In the genomic region with DNA sequence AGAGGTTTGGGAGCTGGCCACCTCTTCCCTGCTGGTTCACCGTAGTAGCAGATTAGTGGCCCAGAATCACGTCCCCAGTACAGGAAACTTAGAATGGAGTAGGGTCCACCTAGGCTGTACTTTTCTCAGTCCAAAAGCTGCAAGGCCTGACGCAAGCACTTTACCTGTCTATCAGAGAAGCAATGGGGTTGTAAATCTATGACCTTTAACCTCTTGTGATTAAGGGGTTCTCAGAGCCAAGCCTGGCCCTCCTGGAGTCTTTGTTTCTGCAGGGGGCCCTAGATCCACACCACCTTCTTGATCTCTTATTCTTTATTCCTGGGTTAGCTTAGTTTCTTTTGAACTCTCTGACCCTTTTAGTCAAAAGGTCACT, we compare ENCODE assay signal across 10 mouse cellular contexts. TPM values are rescaled to one million over a fixed set of nuclear protein-coding genes. Genes with fewer than 3 reads are reported as not detected.
DNase-seq lines count a peak whose midpoint lies in the region; ATAC-seq lines count a peak whose summit lies in the region.
"Had no signal": no experiment of that assay in that cellular context is flagged by ENCODE, and none has a peak within 500 bp of the region (broad histone marks: within the 10 kb centered on the region; RNA-seq: fewer than 3 reads in every experiment).

No protein-coding gene starts in this region.

- peak overlapping the region; percentile 63 for H3K4me3 ChIP-seq in lung, embryonic 15.5 days
- peak overlapping the region; percentile 76 for H3K4me3 ChIP-seq in limb, embryonic 15.5 days

- H3K36me3 ChIP-seq in lung, embryonic 15.5 days, result peaks cover 11% of the 10 kb centered on the region; the same call in 1 of the 2 replicates
- no peaks in the 10 kb centered on the region; the same call in 1 of the 2 replicates for H3K36me3 ChIP-seq in limb, embryonic 15.5 days

- peak overlapping the region; percentile 86 for H3K4me2 ChIP-seq in lung, embryonic 15.5 days
- H3K4me2 ChIP-seq in limb, embryonic 15.5 days, result peak overlapping the region; percentile 93

- H3K9ac ChIP-seq in lung, embryonic 15.5 days, result peak overlapping the region; percentile 75
- peak overlapping the region; percentile 71 for H3K9ac ChIP-seq in limb, embryonic 15.5 days

- peak; percentile 72 for DNase-seq in embryo, embryonic 10.5 days (ENCODE audit: low spot score)
- DNase-seq in embryo, embryonic 10 days (ENCODE audit: low spot score), result no peak
- no peak for DNase-seq in lung, postnatal 36 days
- DNase-seq in yolk sac, embryonic 10.5 days (ENCODE audit: low spot score), result peak; percentile 66
- DNase-seq in cerebellum, postnatal 14 days, result no peak
- no peak for DNase-seq in frontal cortex, postnatal 25 days (ENCODE audit: low spot score in 2 of 2)
- DNase-seq: cerebellum, postnatal 25 days; kidney, postnatal 36 days had no signal

- H3K27me3 ChIP-seq in lung, embryonic 15.5 days, result no peaks in the 10 kb centered on the region
- H3K27me3 ChIP-seq in limb, embryonic 15.5 days, result no peaks in the 10 kb centered on the region

- peak overlapping the region; percentile 93 for H3K27ac ChIP-seq in lung, embryonic 15.5 days
- H3K27ac ChIP-seq in limb, embryonic 15.5 days, result peak overlapping the region; percentile 85

- H3K9me3 ChIP-seq in lung, embryonic 15.5 days, result no peaks in the 10 kb centered on the region
- no peaks in the 10 kb centered on the region for H3K9me3 ChIP-seq in limb, embryonic 15.5 days

- ATAC-seq in lung, embryonic 15.5 days (ENCODE audit: borderline replicate concordance, extremely low read depth, low FRiP score, low TSS enrichment), result no peak
- ATAC-seq in limb, embryonic 15.5 days (ENCODE audit: insufficient number of reproducible peaks, low FRiP score, low TSS enrichment, low read depth), result no peak

- 10% methylated on average over 3 of the region's 3 CpGs for WGBS in lung, embryonic 15.5 days
- 8% methylated on average over 3 of the region's 3 CpGs for WGBS in limb, embryonic 15.5 days

- H3K4me1 ChIP-seq in lung, embryonic 15.5 days, result peaks cover 56% of the 10 kb centered on the region
- peaks cover 67% of the 10 kb centered on the region for H3K4me1 ChIP-seq in limb, embryonic 15.5 days

RNA-seq across cellular contexts. Expression of a gene that starts 0.9 kb away (rescaled TPM):
- polyA plus RNA-seq in lung, embryonic 15.5 days (2015; fragmentation: Nextera tagmentation; extraction: Ambion mirVana), result 248 and 250 TPM in 2 replicates
- 258 and 267 TPM in 2 replicates for polyA plus RNA-seq in limb, embryonic 15.5 days (2015; fragmentation: Nextera tagmentation; extraction: Ambion mirVana)

Comparison
In these comparisons a context has a peak if more than half of its experiments do, and no peak if none do; other contexts are left out.
1. DNase-seq: peak in embryo, embryonic 10.5 days (single experiment) and yolk sac, embryonic 10.5 days (single experiment); none in embryo, embryonic 10 days (single experiment), lung, postnatal 36 days (single experiment), cerebellum, postnatal 14 days (0 of 2) and frontal cortex, postnatal 25 days (0 of 2).